Mouse (Mus musculus): ENCODE data around the gene Plppr2. TPM values are rescaled to one million over a fixed set of nuclear protein-coding genes. Genes with fewer than 3 reads are reported as not detected.
A peak's percentile ranks its signal among the peaks of the same experiment; 100 is the strongest.

The Plppr2 gene
- polyA plus RNA-seq, 1 experiment from 2014 or later = 90.6 TPM

DNA sequence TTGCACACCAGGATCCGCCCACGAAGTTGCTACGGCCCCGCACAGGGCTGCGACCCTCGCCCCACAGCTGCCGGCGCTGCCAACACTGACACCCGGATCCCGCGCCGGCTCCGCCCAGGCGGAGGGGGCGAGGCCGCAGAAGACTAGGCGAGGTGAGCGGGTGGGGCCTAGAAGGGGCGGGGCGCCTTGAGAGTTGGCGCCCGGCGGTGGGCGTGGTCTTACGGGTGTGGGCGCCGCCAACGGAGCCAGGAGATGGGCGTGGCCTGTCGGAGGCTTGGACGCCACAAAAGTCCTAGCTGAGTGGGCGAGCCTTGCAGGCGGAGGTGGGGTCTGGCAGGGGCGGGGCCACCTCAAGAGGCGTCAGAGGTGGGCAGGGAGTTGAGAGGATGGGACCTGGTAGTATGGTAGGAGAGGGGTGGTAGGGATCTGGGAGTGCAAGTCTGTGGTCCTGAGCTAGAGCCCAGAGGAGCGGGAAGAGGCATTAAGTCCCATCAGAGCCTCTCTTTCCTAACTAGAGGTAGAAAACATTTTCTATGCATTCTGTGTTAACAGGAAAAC lies 18.7 kb upstream of the Plppr2 start, which contains the start of gene Rab3d:
TSS of gene Rab3d (minus strand) at position 158 of the 558 bp plus-strand sequence.
- Histone ChIP-seq H3K9me3 (ENCODE audit: control insufficient read depth, low read length) (no peaks in the 10 kb centered on the region), H3K9ac (peak within 1 kb of the TSS; percentile 70), H3K4me3 (replicated peaks; ENCODE audit: low read length) (peak within 1 kb of the TSS; percentile 59), H3K4me1 (replicated peaks; ENCODE audit: control insufficient read depth, insufficient read depth, low read length) (no peaks in the 10 kb centered on the region), H3K27ac (peak within 1 kb of the TSS; percentile 40), H3K27me3 (ENCODE audit: control insufficient read depth, insufficient read depth, low read length) (no peaks in the 10 kb centered on the region), H3K36me3 (replicated peaks; ENCODE audit: control insufficient read depth, insufficient read depth) (peaks cover 14% of the 10 kb centered on the region), H3K4me2 (replicated peaks) (peak within 1 kb of the TSS; percentile 66)
- 1% methylated on average over 36 of the region's 36 CpGs for WGBS
- ATAC-seq (ENCODE audit: low FRiP score) (peak; percentile 91), DNase-seq (ENCODE audit: low spot score) (peak; percentile 88)

DNA sequence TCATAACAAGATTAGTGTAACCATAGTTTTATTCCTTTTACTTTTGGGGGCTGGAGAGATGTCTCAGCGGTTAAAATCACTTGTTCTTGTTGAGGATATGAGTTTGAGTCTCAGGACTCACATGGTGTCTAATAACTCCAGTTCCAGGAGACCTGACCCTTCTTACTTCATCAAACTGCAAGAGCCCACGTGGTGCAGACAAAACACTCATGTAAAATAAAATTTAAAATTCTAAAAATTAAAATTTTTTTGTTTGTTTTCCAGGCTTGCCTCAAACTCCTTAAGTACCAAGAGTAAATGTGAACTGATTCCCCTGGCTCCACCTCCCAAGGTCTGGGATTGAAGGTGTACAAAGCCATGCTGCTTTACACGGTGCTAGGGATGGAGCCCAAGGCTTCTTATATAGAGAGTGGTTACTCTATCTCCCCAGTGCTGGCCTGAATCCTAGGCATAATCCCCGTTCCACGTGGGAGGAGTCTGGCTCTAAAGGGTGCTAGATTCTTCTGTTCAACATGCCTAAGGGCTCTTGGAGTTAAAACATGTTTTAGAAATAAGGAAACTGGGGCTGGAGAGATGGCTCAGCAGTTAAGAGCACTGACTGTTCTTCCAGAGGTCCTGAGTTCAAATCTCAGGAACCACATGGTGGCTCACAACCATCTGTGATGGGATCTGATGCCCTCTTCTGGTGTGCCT lies 18.0 kb upstream of the Plppr2 start:
- no peaks in the 10 kb centered on the region for H3K4me1 ChIP-seq (replicated peaks; ENCODE audit: control insufficient read depth, insufficient read depth, low read length)
- no peak for ATAC-seq (ENCODE audit: low FRiP score)
- no peaks in the 10 kb centered on the region for H3K9me3 ChIP-seq (ENCODE audit: control insufficient read depth, low read length)
- H3K36me3 ChIP-seq (replicated peaks; ENCODE audit: control insufficient read depth, insufficient read depth) = peaks cover 8% of the 10 kb centered on the region; the same call in 1 of the 2 replicates
- H3K9ac ChIP-seq = no peak overlapping the region
- WGBS = 24% methylated on average over 5 of the region's 5 CpGs
- DNase-seq (ENCODE audit: low spot score) = no peak
- no peak overlapping the region for H3K27ac ChIP-seq
- H3K4me2 ChIP-seq (replicated peaks) = peak overlapping the region; percentile 66; the same call in 1 of the 2 replicates
- H3K27me3 ChIP-seq (ENCODE audit: control insufficient read depth, insufficient read depth, low read length) = no peaks in the 10 kb centered on the region
- peak overlapping the region; percentile 59 for H3K4me3 ChIP-seq (replicated peaks; ENCODE audit: low read length)

GRCm38 (mm10) chr9:21923036-21923435 lies 13.8 kb upstream of the Plppr2 start:
- H3K9ac ChIP-seq = no peak overlapping the region
- H3K27me3 ChIP-seq (ENCODE audit: control insufficient read depth, insufficient read depth, low read length) = no peaks in the 10 kb centered on the region
- peaks cover 12% of the 10 kb centered on the region for H3K4me1 ChIP-seq (replicated peaks; ENCODE audit: control insufficient read depth, insufficient read depth, low read length)
- H3K4me2 ChIP-seq (replicated peaks) = no peak overlapping the region
- no peak overlapping the region for H3K27ac ChIP-seq
- H3K4me3 ChIP-seq (replicated peaks; ENCODE audit: low read length) = no peak overlapping the region
- no peaks in the 10 kb centered on the region for H3K9me3 ChIP-seq (ENCODE audit: control insufficient read depth, low read length)
- 89% methylated on average over 4 of the region's 4 CpGs for WGBS
- no peaks in the 10 kb centered on the region for H3K36me3 ChIP-seq (replicated peaks; ENCODE audit: control insufficient read depth, insufficient read depth)
- ATAC-seq (ENCODE audit: low FRiP score) (no peak), DNase-seq (ENCODE audit: low spot score) (no peak)

DNA sequence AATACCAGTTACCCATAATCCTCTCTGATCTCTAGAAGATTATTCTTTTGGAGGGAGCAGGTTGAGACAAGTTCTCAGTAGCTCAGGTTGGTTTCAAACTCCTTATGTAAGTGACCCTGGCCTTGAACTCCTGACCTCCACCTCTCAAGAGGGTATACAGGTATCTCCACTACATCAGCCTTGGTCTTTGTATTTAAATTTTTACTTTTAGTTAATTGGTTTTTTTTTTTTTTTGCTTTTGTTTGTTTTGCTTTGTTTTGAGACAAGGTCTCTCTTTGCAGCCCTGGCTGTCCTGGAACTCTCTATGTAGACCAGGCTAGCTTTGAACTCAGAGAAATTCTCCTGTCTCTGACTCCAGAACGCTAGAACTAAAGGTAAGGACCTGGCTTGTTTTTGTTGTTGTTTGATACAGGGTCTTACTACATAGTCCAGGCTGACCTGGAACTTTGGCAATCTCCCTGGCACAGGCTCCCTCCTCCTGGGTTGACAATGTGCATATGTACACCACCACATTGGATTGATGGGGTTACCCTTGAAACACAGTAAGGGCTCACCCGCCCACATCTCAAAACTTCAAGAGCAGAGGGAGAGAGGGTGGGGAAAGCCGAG lies 13.2 kb upstream of the Plppr2 start:
- Histone ChIP-seq H3K27ac (no peak overlapping the region), H3K4me1 (replicated peaks; ENCODE audit: control insufficient read depth, insufficient read depth, low read length) (peaks cover 12% of the 10 kb centered on the region), H3K4me3 (replicated peaks; ENCODE audit: low read length) (no peak overlapping the region), H3K36me3 (replicated peaks; ENCODE audit: control insufficient read depth, insufficient read depth) (no peaks in the 10 kb centered on the region), H3K9me3 (ENCODE audit: control insufficient read depth, low read length) (no peaks in the 10 kb centered on the region), H3K9ac (no peak overlapping the region), H3K27me3 (ENCODE audit: control insufficient read depth, insufficient read depth, low read length) (no peaks in the 10 kb centered on the region), H3K4me2 (replicated peaks) (no peak overlapping the region)
- DNase-seq (ENCODE audit: low spot score) = no peak
- WGBS = 85% methylated on average over 3 of the region's 3 CpGs
- ATAC-seq (ENCODE audit: low FRiP score) = no peak

GRCm38 (mm10) chr9:21924099-21924493 lies 12.7 kb upstream of the Plppr2 start:
- DNase-seq (ENCODE audit: low spot score) = no peak
- no peak for ATAC-seq (ENCODE audit: low FRiP score)
- no peak overlapping the region for H3K4me2 ChIP-seq (replicated peaks)
- no peaks in the 10 kb centered on the region for H3K27me3 ChIP-seq (ENCODE audit: control insufficient read depth, insufficient read depth, low read length)
- H3K9ac ChIP-seq = no peak overlapping the region
- no peak overlapping the region for H3K27ac ChIP-seq
- H3K9me3 ChIP-seq (ENCODE audit: control insufficient read depth, low read length) = no peaks in the 10 kb centered on the region
- WGBS = 67% methylated on average over 6 of the region's 6 CpGs
- H3K4me1 ChIP-seq (replicated peaks; ENCODE audit: control insufficient read depth, insufficient read depth, low read length) = peaks cover 12% of the 10 kb centered on the region
- H3K4me3 ChIP-seq (replicated peaks; ENCODE audit: low read length) = no peak overlapping the region
- H3K36me3 ChIP-seq (replicated peaks; ENCODE audit: control insufficient read depth, insufficient read depth) = no peaks in the 10 kb centered on the region

DNA sequence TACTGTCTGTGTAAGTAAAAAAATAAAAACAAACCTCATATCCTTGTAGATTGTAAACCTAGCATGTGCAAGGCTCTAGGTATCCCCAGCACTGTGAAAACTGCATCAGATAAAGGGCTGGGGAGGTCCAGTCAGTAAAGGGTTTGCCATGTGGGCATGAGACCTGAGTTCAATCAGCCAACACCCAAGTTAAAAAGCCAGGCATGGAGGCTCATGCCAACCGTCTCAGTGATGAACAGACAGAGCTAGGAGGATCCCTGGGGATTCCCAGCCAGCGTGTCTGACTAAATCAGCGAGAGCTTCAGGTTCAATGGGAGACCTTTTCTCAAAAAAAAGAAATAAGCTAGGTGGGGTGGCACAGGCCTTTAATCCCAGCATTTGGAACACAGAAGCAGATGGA lies 11.8 kb upstream of the Plppr2 start:
- 84% methylated on average over 3 of the region's 3 CpGs for WGBS
- H3K4me1 ChIP-seq (replicated peaks; ENCODE audit: control insufficient read depth, insufficient read depth, low read length) = peaks cover 12% of the 10 kb centered on the region
- no peak overlapping the region for H3K27ac ChIP-seq
- no peak overlapping the region for H3K4me3 ChIP-seq (replicated peaks; ENCODE audit: low read length)
- ATAC-seq (ENCODE audit: low FRiP score) (no peak), DNase-seq (ENCODE audit: low spot score) (no peak)
- no peaks in the 10 kb centered on the region for H3K36me3 ChIP-seq (replicated peaks; ENCODE audit: control insufficient read depth, insufficient read depth)
- no peaks in the 10 kb centered on the region for H3K9me3 ChIP-seq (ENCODE audit: control insufficient read depth, low read length)
- H3K27me3 ChIP-seq (ENCODE audit: control insufficient read depth, insufficient read depth, low read length) = no peaks in the 10 kb centered on the region
- H3K4me2 ChIP-seq (replicated peaks) = no peak overlapping the region
- H3K9ac ChIP-seq = no peak overlapping the region

DNA sequence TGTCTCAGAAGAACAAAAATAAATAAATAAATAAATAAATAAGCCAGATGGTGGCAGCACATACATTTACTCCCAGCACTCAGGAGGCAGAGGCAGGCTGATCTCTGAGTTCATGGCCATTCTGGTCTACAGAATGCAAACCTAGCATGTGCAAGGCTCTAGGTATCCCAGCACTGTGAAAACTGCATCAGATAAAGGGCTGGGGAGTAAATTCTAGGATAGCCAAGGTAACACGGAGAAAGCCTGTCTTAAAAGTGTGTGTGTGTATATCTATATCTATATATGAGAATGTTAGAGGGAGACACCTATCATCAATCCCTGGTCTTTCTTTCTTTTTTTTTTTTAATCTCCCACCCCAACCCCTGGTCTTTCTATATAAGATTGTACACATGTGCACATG lies 11.3 kb upstream of the Plppr2 start:
- Histone ChIP-seq H3K9ac (no peak overlapping the region), H3K36me3 (replicated peaks; ENCODE audit: control insufficient read depth, insufficient read depth) (no peaks in the 10 kb centered on the region), H3K4me3 (replicated peaks; ENCODE audit: low read length) (no peak overlapping the region), H3K9me3 (ENCODE audit: control insufficient read depth, low read length) (no peaks in the 10 kb centered on the region), H3K4me1 (replicated peaks; ENCODE audit: control insufficient read depth, insufficient read depth, low read length) (peaks cover 12% of the 10 kb centered on the region), H3K27ac (no peak overlapping the region), H3K27me3 (ENCODE audit: control insufficient read depth, insufficient read depth, low read length) (no peaks in the 10 kb centered on the region), H3K4me2 (replicated peaks) (no peak overlapping the region)
- DNase-seq (ENCODE audit: low spot score) = no peak
- no peak for ATAC-seq (ENCODE audit: low FRiP score)
- 100% methylated on average over 1 of the region's 1 CpGs for WGBS

DNA sequence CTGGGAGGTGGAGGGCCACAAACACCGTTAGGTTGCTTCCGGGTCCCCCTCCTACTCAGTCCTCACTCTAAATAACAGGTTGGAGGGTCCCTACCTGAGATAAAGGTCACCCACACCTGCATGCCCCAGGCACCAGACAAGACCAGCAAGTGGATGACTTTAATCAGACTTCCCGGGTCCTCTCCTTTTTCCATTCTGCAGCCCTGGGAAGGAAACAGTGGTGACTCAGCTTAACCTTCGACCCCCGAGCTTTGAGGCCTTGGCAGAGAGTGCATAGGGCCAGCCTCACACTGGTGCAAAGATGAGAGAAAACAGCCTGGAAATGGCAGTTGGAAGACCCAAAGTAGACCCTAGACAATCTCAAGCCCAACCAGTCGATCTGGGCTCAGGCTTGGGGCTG lies 10.7 kb upstream of the Plppr2 start:
- Histone ChIP-seq H3K4me1 (replicated peaks; ENCODE audit: control insufficient read depth, insufficient read depth, low read length) (peaks cover 12% of the 10 kb centered on the region), H3K9ac (0 out of 2 replicates have a peak overlapping the region, but pooled peaks have one; percentile 65), H3K27ac (no peak overlapping the region), H3K9me3 (ENCODE audit: control insufficient read depth, low read length) (no peaks in the 10 kb centered on the region), H3K27me3 (ENCODE audit: control insufficient read depth, insufficient read depth, low read length) (no peaks in the 10 kb centered on the region), H3K36me3 (replicated peaks; ENCODE audit: control insufficient read depth, insufficient read depth) (no peaks in the 10 kb centered on the region), H3K4me2 (replicated peaks) (peak overlapping the region; percentile 60), H3K4me3 (replicated peaks; ENCODE audit: low read length) (peak overlapping the region; percentile 43; the same call in 1 of the 2 replicates)
- DNase-seq (ENCODE audit: low spot score) (no peak), ATAC-seq (ENCODE audit: low FRiP score) (no peak)
- WGBS = 86% methylated on average over 6 of the region's 6 CpGs

- Histone ChIP-seq H3K4me3 (replicated peaks; ENCODE audit: low read length) (peak overlapping the region; percentile 43), H3K4me1 (replicated peaks; ENCODE audit: control insufficient read depth, insufficient read depth, low read length) (peaks cover 12% of the 10 kb centered on the region), H3K27ac (peak overlapping the region; percentile 75), H3K36me3 (replicated peaks; ENCODE audit: control insufficient read depth, insufficient read depth) (no peaks in the 10 kb centered on the region), H3K27me3 (ENCODE audit: control insufficient read depth, insufficient read depth, low read length) (no peaks in the 10 kb centered on the region), H3K9ac (peak overlapping the region; percentile 65), H3K9me3 (ENCODE audit: control insufficient read depth, low read length) (no peaks in the 10 kb centered on the region), H3K4me2 (replicated peaks) (peak overlapping the region; percentile 60)
- ATAC-seq (ENCODE audit: low FRiP score) = no peak
- 2% methylated on average over 6 of the region's 6 CpGs for WGBS
- DNase-seq (ENCODE audit: low spot score) = peak; percentile 26
These were observed 10.0 kb upstream of the Plppr2 start for GRCm38 (mm10) chr9:21926784-21927183.
